Mouse (Mus musculus) layer of hippocampus, adult 9-11 months (tissue): Measurements from ENCODE around the gene Mapkapk5.

ENCODE experiments used
- DNase-seq: peaks from one replicate; pipeline ENCODE4 v3.0.0; 2022

The Mapkapk5 gene

DNA sequence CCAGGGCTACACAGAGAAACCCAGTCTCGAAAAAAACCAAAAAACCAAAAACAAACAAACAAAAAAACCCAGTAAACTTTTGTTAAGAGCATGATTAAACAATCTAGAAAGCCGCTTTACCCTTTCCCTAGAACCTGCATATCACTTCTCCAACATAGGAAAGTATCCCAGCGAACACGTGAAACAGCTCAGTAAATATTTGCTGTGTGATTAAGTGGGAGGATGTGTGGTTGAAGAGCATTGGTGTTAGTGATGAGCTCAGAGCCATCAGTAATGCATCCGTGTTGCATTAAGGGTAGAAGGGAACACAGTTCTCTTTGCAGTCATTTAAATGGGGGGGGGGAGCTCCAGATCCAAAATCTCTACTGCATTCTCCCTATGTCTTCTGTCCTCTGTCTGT is 60.9 kb downstream of the Mapkapk5 start:
- no peak for DNase-seq

- DNase-seq, result no peak
These were observed 68.0 kb downstream of the Mapkapk5 start for GRCm38 (mm10) chr5:121477680-121478079.

GRCm38 (mm10) chr5:121476040-121476439 is 69.7 kb downstream of the Mapkapk5 start:
- no peak for DNase-seq
